Mouse (Mus musculus) MEL (cell line): ENCODE data around the gene Fzd9. TPM values are rescaled to one million over a fixed set of nuclear protein-coding genes. Genes with fewer than 3 reads are reported as not detected.

ENCODE experiments used
- DNase-seq: peaks from one replicate; pipeline ENCODE4 v3.0.0; 2011; ENCODE audit warnings: low read depth, low spot score
- H3K27ac ChIP-seq: 2 replicates; pipeline ENCODE4 v1.5.1; 2012; ENCODE audit warnings: low read depth, mild to moderate bottlenecking, control low read depth, low read length, moderate library complexity; ENCODE audit not compliant: control insufficient read depth
- H3K27me3 ChIP-seq, 2 experiments: fragments of 150-350 bp in 1 of 2; sonication (generic) in 1 of 2; 2 replicates each; pipeline ENCODE4 v1.6.1; 2012; ENCODE audit warnings: low read length in 2 of 2, mild to moderate bottlenecking in 2 of 2, improper control_type of control experiment in 1 of 2, moderate library complexity in 1 of 2; ENCODE audit not compliant: insufficient read depth in 2 of 2, control insufficient read depth in 1 of 2
- H3K36me3 ChIP-seq, 2 experiments: 2 replicates each; pipeline ENCODE4 v1.6.1; 2012 to 2014; ENCODE audit warnings: low read length in 2 of 2, improper control_type of control experiment in 1 of 2, inconsistent platforms in 1 of 2, mild to moderate bottlenecking in 1 of 2; ENCODE audit not compliant: insufficient read depth in 2 of 2, control insufficient read depth in 1 of 2
- H3K4me1 ChIP-seq, 2 experiments: fragments of 150-350 bp in 1 of 2; sonication (generic) in 1 of 2; 2 replicates each; pipeline ENCODE4 v1.6.1; 2012; ENCODE audit warnings: low read length in 2 of 2, improper control_type of control experiment in 1 of 2, mild to moderate bottlenecking in 1 of 2; ENCODE audit not compliant: insufficient read depth in 2 of 2, control insufficient read depth in 1 of 2
- H3K4me3 ChIP-seq, 2 experiments: fragments of 150-350 bp in 1 of 2; sonication (generic) in 1 of 2; 2 replicates each; pipeline ENCODE4 v1.5.1; 2012; ENCODE audit warnings: low read depth in 2 of 2, low read length in 2 of 2, mild to moderate bottlenecking in 2 of 2, moderate library complexity in 2 of 2, control low read depth in 1 of 2, improper control_type of control experiment in 1 of 2; ENCODE audit not compliant: control insufficient read depth in 1 of 2, insufficient read depth in 1 of 2
- H3K79me2 ChIP-seq: 2 replicates; pipeline ENCODE4 v1.6.1; 2012; ENCODE audit warnings: mild to moderate bottlenecking, low read length, moderate library complexity; ENCODE audit not compliant: control insufficient read depth, poor library complexity, insufficient read depth
- H3K9ac ChIP-seq: 2 replicates; pipeline ENCODE4 v1.6.1; 2012; ENCODE audit warnings: low read depth, mild to moderate bottlenecking, control low read depth, low read length, moderate library complexity; ENCODE audit not compliant: control insufficient read depth, poor library complexity, severe bottlenecking
- H3K9me3 ChIP-seq: fragments of 150-350 bp; sonication (generic); replicated peaks from 2 replicates; pipeline ENCODE4 v1.6.1; 2012; ENCODE audit warnings: mild to moderate bottlenecking, low read length, improper control_type of control experiment, moderate library complexity; ENCODE audit not compliant: insufficient read depth
- BHLHE40 ChIP-seq: IDR thresholded peaks from 2 replicates; pipeline ENCODE4 v1.6.1; 2012; ENCODE audit warnings: low read depth, mild to moderate bottlenecking, inconsistent platforms, low read length, improper control_type of control experiment, borderline replicate concordance
- CTCF ChIP-seq, 3 experiments: IDR thresholded peaks in 2 of 3; conservative IDR thresholded peaks in 1 of 3; 2 replicates each; pipeline ENCODE4 v1.5.1; 2011 to 2012; ENCODE audit warnings: low read length in 3 of 3, low read depth in 2 of 3, mild to moderate bottlenecking in 2 of 3, improper control_type of control experiment in 1 of 3, inconsistent platforms in 1 of 3, mixed read lengths in 1 of 3, moderate library complexity in 1 of 3; ENCODE audit not compliant: control insufficient read depth in 1 of 3, insufficient read depth in 1 of 3, poor library complexity in 1 of 3, severe bottlenecking in 1 of 3
- HCFC1 ChIP-seq: IDR thresholded peaks from 2 replicates; pipeline ENCODE4 v1.6.1; 2012; ENCODE audit warnings: low read depth, mild to moderate bottlenecking, inconsistent platforms, low read length, improper control_type of control experiment, moderate library complexity
- MAFK ChIP-seq: IDR thresholded peaks from 2 replicates; pipeline ENCODE4 v1.6.1; 2011; ENCODE audit warnings: low read depth, mild to moderate bottlenecking, low read length, improper control_type of control experiment, borderline replicate concordance
- MAX ChIP-seq: IDR thresholded peaks from 2 replicates; pipeline ENCODE4 v1.6.1; 2011; ENCODE audit warnings: low read length, improper control_type of control experiment
- MYB ChIP-seq: IDR thresholded peaks from 2 replicates; pipeline ENCODE4 v1.6.1; 2011; ENCODE audit warnings: mild to moderate bottlenecking, low read depth, low read length, improper control_type of control experiment
- MYC ChIP-seq: IDR thresholded peaks from 2 replicates; pipeline ENCODE4 v1.6.1; 2011; ENCODE audit warnings: low read depth, mild to moderate bottlenecking, low read length, improper control_type of control experiment, moderate library complexity
- NELFE ChIP-seq: IDR thresholded peaks from 2 replicates; pipeline ENCODE4 v1.6.1; 2011; ENCODE audit warnings: low read depth, low read length, improper control_type of control experiment
- POLR2AphosphoS5 ChIP-seq: IDR thresholded peaks from 2 replicates; pipeline ENCODE4 v1.6.1; 2012; ENCODE audit warnings: low read depth, borderline replicate concordance, mild to moderate bottlenecking, inconsistent platforms, low read length, moderate library complexity, mixed read lengths
- RAD21 ChIP-seq: IDR thresholded peaks from 2 replicates; pipeline ENCODE4 v1.6.1; 2011; ENCODE audit warnings: mild to moderate bottlenecking, low read depth, low read length, improper control_type of control experiment
- RCOR1 ChIP-seq: IDR thresholded peaks from 2 replicates; pipeline ENCODE4 v1.6.1; 2012; ENCODE audit warnings: low read depth, mild to moderate bottlenecking, inconsistent platforms, low read length, improper control_type of control experiment
- SIN3A ChIP-seq: IDR thresholded peaks from 2 replicates; pipeline ENCODE4 v1.6.1; 2012; ENCODE audit warnings: low read length, improper control_type of control experiment, inconsistent platforms
- SMC3 ChIP-seq: IDR thresholded peaks from 2 replicates; pipeline ENCODE4 v1.6.1; 2011; ENCODE audit warnings: low read depth, low read length, improper control_type of control experiment
- TAL1 ChIP-seq: IDR thresholded peaks from 2 replicates; pipeline ENCODE4 v1.6.1; 2012; ENCODE audit warnings: mild to moderate bottlenecking, inconsistent platforms, low read length, moderate library complexity, mixed read lengths
- TBP ChIP-seq: IDR thresholded peaks from 2 replicates; pipeline ENCODE4 v1.8.0; 2011; ENCODE audit warnings: low read depth, low read length, improper control_type of control experiment
- USF1 ChIP-seq: IDR thresholded peaks from 2 replicates; pipeline ENCODE4 v1.6.1; 2014; ENCODE audit warnings: low read depth, mild to moderate bottlenecking, inconsistent platforms, low read length, improper control_type of control experiment, moderate library complexity
- USF2 ChIP-seq, 2 experiments: IDR thresholded peaks; 2 replicates each; pipeline ENCODE4 v1.6.1; 2011 to 2012; ENCODE audit warnings: improper control_type of control experiment in 2 of 2, low read length in 2 of 2, borderline replicate concordance in 1 of 2, inconsistent platforms in 1 of 2, low read depth in 1 of 2, mild to moderate bottlenecking in 1 of 2; ENCODE audit not compliant: insufficient read depth in 1 of 2
- ZKSCAN1 ChIP-seq: IDR thresholded peaks from 2 replicates; pipeline ENCODE4 v1.6.1; 2012; ENCODE audit warnings: low read depth, mild to moderate bottlenecking, inconsistent platforms, low read length, improper control_type of control experiment, moderate library complexity
- ZMIZ1 ChIP-seq: IDR thresholded peaks from 2 replicates; pipeline ENCODE4 v1.6.1; 2012; ENCODE audit warnings: low read depth, mild to moderate bottlenecking, inconsistent platforms, low read length, improper control_type of control experiment, moderate library complexity
- polyA plus RNA-seq, 2 experiments: library from polyadenylated mRNA; stranded (reverse) in 1 of 2; unstranded in 1 of 2; fragments of >175 nt in 1 of 2; fragments of >200 nt in 1 of 2; gene quantifications; 2 replicates each; pipeline versions ENCODE4 v1.2.1 to v1.2.4; 2012; ENCODE audit warnings: low replicate concordance in 2 of 2, low read depth in 1 of 2; ENCODE audit not compliant: insufficient read length in 2 of 2, insufficient read depth in 1 of 2, missing spikeins in 1 of 2
- total RNA-seq: library from RNA; depleted of rRNA; stranded (reverse); fragments of 300-350 nt; gene quantifications from 2 replicates; pipeline ENCODE4 v1.2.3, GENCODE M21; 2012

The Fzd9 gene
- total and polyA plus RNA-seq, 3 experiments, result 6.2 to 9.8 TPM; not detected in 1

GRCm38 (mm10) chr5:135258280-135259150 lies 7.5 kb upstream of the Fzd9 start:
- H3K4me1 ChIP-seq, result no peaks in the 10 kb centered on the region
- no peaks in the 10 kb centered on the region for H3K9me3 ChIP-seq
- no peak overlapping the region for H3K9ac ChIP-seq
- no peaks in the 10 kb centered on the region for H3K36me3 ChIP-seq
- peaks cover 0 to 9% of the 10 kb centered on the region in 2 experiments; a peak in 2 of 4 replicates for H3K27me3 ChIP-seq
- TF ChIP-seq NELFE, result no peak
- no peak for TF ChIP-seq CTCF (IDR thresholded peaks at IDR 0.05 in 2 of 3, conservative IDR thresholded peaks at IDR 0.05 in 1 of 3; ENCODE audit: control insufficient read depth in 1 of 3, insufficient read depth in 1 of 3, low read depth in 2 of 3, low read length in 3 of 3, poor library complexity in 1 of 3, severe bottlenecking in 1 of 3)
- TF ChIP-seq RAD21, result no peak
- TF ChIP-seq POLR2AphosphoS5, result no peak
- TF ChIP-seq SMC3, result no peak
- no peak for TF ChIP-seq ZKSCAN1
- H3K79me2 ChIP-seq, result no peaks in the 10 kb centered on the region
- no peak overlapping the region for H3K4me3 ChIP-seq
- DNase-seq, result no peak
- no peak overlapping the region for H3K27ac ChIP-seq

DNA sequence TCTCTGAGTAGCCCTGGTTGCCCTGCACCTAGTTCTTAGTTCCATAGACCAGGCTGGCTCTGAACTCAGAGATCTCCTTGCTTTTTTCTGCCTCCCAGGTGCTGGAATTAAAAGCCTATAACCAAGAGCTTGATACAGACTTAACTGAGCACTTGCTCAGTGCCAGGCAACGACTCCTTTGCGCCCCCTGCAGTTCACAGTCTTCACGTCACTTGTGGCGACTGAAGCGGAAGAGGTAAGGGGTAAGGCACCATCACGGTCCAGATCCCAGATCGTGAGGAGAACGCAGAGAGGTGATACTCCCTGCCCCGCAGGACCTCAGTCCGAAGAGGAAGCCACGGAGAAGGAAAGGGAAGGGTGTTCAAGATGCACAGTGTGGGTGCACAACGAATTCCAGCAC lies 6.5 kb upstream of the Fzd9 start:
- Histone ChIP-seq H3K9me3 (no peaks in the 10 kb centered on the region), H3K79me2 (no peaks in the 10 kb centered on the region), H3K4me1 (no peaks in the 10 kb centered on the region), H3K27ac (no peak overlapping the region), H3K27me3 (peaks cover 0 to 8% of the 10 kb centered on the region in 2 experiments; a peak in 2 of 4 replicates), H3K36me3 (no peaks in the 10 kb centered on the region), H3K4me3 (no peak overlapping the region), H3K9ac (no peak overlapping the region)
- DNase-seq, result no peak
- TF ChIP-seq SIN3A, result no peak
- TF ChIP-seq CTCF (IDR thresholded peaks at IDR 0.05 in 2 of 3, conservative IDR thresholded peaks at IDR 0.05 in 1 of 3; ENCODE audit: control insufficient read depth in 1 of 3, insufficient read depth in 1 of 3, low read depth in 2 of 3, low read length in 3 of 3, poor library complexity in 1 of 3, severe bottlenecking in 1 of 3), result peak; percentile 25 to 42 (median 35); a peak in 3 of 6 replicates

- H3K4me1 ChIP-seq, result peaks cover 0 to 3% of the 10 kb centered on the region in 2 experiments; a peak in 1 of 4 replicates
- no peak overlapping the region for H3K4me3 ChIP-seq
- H3K9me3 ChIP-seq, result no peaks in the 10 kb centered on the region
- DNase-seq, result no peak
- no peak overlapping the region for H3K9ac ChIP-seq
- H3K27ac ChIP-seq, result no peak overlapping the region
- H3K27me3 ChIP-seq, result peaks cover 0 to 4% of the 10 kb centered on the region in 2 experiments; a peak in 2 of 4 replicates
- H3K36me3 ChIP-seq, result no peaks in the 10 kb centered on the region
- no peaks in the 10 kb centered on the region for H3K79me2 ChIP-seq
- TF ChIP-seq BHLHE40 (no peak), RAD21 (no peak), MAX (no peak), MAFK (no peak), SIN3A (no peak), USF1 (no peak), CTCF (IDR thresholded peaks at IDR 0.05 in 2 of 3, conservative IDR thresholded peaks at IDR 0.05 in 1 of 3; ENCODE audit: control insufficient read depth in 1 of 3, insufficient read depth in 1 of 3, low read depth in 2 of 3, low read length in 3 of 3, poor library complexity in 1 of 3, severe bottlenecking in 1 of 3) (no peak), USF2 (IDR thresholded peaks at IDR 0.05; ENCODE audit: borderline replicate concordance in 1 of 2, insufficient read depth in 1 of 2, low read depth in 1 of 2, low read length in 2 of 2) (no peak), RCOR1 (no peak), TBP (no peak), ZMIZ1 (no peak), ZKSCAN1 (no peak), HCFC1 (no peak), MYB (no peak), TAL1 (no peak), MYC (no peak)
- TF ChIP-seq, all 39 proteins: peak for 0
These were observed 5.1 kb upstream of the Fzd9 start for GRCm38 (mm10) chr5:135256166-135256565.
